Mouse (Mus musculus): ENCODE measurements around the gene Stim1. TPM values are rescaled to one million over a fixed set of nuclear protein-coding genes. Genes with fewer than 3 reads are reported as not detected.

Stim1 gene
- total RNA-seq, 1 experiment from 2014 or later: 31.1 TPM

Other genes starting within 250 kb of the Stim1 start
- 3.9 and 4.7 TPM in 2 replicates for gene Il18bp, start 249.1 kb upstream of the Stim1 start, total RNA-seq (2017)
- 10.9 and 12.1 TPM in 2 replicates for gene Rnf121, start 202.3 kb upstream of the Stim1 start, total RNA-seq (2017)
- gene Xndc1, start 202.3 kb upstream of the Stim1 start, total RNA-seq (2017): 38.6 and 41.2 TPM in 2 replicates
- gene Xntrpc, start 202.1 kb upstream of the Stim1 start, total RNA-seq (2017): 1.6 and 2.0 TPM in 2 replicates
- not detected in 2 replicates for gene Trpc2, start 184.7 kb upstream of the Stim1 start, total RNA-seq (2017)
- 0.55 and 1.5 TPM in 2 replicates for gene Art1, start 166.1 kb upstream of the Stim1 start, total RNA-seq (2017)
- 1.1 TPM in 1 of 2 replicates, not detected in the other for gene Art5, start 158.3 kb upstream of the Stim1 start, total RNA-seq (2017)
- gene Chrna10, start 151.0 kb upstream of the Stim1 start, total RNA-seq (2017): 0.31 and 0.60 TPM in 2 replicates
- 55.3 and 58.8 TPM in 2 replicates for gene Nup98, start 57.6 kb upstream of the Stim1 start, total RNA-seq (2017)
- 35.2 and 48.2 TPM in 2 replicates for gene Pgap2, start 57.6 kb upstream of the Stim1 start, total RNA-seq (2017)
- gene Rhog, start 11.8 kb upstream of the Stim1 start, total RNA-seq (2017): 34.9 and 35.8 TPM in 2 replicates
- gene Rrm1, start 173.9 kb downstream of the Stim1 start, total RNA-seq (2017): 447 and 684 TPM in 2 replicates
- gene Olfr543, start 213.9 kb downstream of the Stim1 start, total RNA-seq (2017): not detected in 2 replicates
- gene Olfr544, start 220.5 kb downstream of the Stim1 start, total RNA-seq (2017): not detected in 2 replicates
- not detected in 2 replicates for gene Olfr545, start 231.8 kb downstream of the Stim1 start, total RNA-seq (2017)

Measured in hematopoietic stem cell, adult 5-6 weeks (primary cell).